Mouse (Mus musculus): ENCODE measurements around the gene 2810004N23Rik.

GRCm38 (mm10) chr8:124815870-124816269 lies 47.0 kb downstream of the 2810004N23Rik start:
- TF ChIP-seq CTCF (IDR thresholded peaks at IDR 0.05; ENCODE audit: low read depth) (no peak), EP300 (IDR thresholded peaks at IDR 0.05; ENCODE audit: low read depth) (no peak)
